Mouse (Mus musculus): ENCODE data around the gene Rnft1. TPM values are rescaled to one million over a fixed set of nuclear protein-coding genes. Genes with fewer than 3 reads are reported as not detected.
"Not testable (repeated sequence)": the region's sequence is repeated elsewhere in the genome, so short reads cannot be mapped to it uniquely, and the experiment has no call there.

The Rnft1 gene
- polyA plus RNA-seq (2017; shearing (Covaris generic)) = 10 to 100 TPM; 54.8 to 62.4 (median 55.9) TPM

DNA sequence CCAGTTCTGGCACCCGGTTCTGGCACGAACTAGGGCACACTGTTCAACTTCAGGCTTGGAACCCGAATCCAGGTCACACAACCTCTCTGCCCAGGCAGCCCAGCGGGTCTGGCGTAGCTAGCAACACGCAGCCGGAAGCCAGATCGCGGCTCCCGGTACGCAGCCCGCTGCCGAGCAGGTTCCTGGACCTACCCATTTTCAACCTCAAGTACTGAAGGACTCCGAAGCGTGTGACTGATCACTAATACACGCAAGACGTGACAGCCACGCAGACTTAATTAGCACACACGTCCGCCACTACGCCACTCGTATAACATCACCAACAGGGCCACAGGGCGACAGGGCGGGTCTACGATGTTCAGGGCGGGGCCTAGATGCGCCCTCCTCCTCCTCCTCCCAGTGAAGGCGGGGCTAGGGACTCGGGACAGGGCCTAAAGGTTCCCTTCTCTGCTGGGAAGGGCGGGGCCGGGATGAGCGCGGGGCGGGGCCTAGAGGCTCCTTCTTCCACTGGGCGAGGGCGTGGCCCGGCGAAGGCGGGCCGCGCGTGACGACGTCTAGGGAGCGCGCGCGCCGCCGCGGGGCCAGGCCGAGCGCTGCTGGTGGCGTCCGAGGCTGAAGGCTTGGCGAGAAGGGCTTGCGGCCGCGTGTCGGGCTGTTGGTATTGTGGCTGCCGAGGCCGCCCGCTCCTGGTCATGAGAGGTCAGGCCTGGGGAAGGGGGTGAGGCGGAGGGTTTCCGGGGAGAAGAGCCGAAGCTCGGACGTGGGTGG lies at the start of gene Rnft1:
TSS of gene Rnft1 (plus strand) at position 557 of the 768 bp plus-strand sequence.
- peak; percentile 93 for ATAC-seq

DNA sequence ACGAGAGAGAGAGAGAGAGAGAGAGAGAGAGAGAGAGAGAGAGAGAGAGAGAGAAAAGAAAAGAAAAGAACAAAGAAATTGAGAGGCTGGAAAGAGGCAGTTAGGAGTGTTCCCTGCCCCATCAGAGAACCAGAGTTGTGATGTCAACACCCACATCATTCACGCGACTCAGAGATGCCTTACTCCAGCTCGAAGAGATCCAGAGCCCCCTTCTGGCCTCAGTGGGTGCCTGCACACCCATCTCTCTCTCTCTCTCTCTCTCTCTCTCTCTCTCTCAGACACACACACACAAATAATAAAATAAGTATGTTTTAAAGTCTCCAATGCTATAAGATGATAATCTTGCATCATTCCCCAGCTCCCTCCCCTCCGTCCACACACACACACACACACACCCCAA lies 47.6 kb upstream of the Rnft1 start:
- ATAC-seq = peak; percentile 52

DNA sequence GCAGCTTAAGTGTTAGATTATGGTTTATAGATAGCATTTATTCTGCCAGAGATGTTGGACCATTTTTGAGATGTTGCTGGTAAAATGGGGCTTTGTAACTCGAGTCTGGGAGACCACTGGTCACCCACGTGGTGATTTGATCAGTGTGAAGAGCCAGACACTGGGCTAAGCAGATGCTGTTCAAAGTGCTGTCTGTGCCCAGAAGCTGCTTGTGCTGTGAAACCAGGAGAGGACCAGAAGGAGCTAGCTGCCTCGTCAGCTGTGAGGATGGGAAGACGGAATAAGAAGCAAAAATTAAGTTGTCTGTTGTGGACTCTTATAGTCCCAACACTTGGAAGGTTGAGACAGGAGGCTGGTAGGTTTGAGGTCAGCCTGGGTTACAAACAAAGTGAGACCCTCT lies 46.2 kb upstream of the Rnft1 start:
- no peak for ATAC-seq

DNA sequence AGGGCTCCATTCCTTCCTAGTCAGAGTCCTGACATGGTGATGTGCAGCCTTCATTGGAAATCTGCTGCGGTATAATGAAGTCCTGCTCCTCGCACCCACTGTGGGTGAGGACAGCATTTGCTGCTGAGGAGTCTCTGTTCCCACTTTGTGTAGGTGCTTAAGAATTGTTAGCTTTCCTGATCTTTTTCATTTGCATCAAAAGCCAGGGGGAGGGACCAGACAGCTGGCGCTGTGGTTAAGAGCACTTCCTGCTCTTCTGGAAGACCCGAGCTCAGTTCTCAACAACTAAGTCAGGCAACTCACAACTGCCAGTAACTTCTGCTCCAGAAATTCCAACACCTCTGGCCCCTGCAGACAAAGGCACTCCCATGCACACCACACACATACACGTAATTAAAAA lies 43.7 kb upstream of the Rnft1 start:
- no peak for ATAC-seq

DNA sequence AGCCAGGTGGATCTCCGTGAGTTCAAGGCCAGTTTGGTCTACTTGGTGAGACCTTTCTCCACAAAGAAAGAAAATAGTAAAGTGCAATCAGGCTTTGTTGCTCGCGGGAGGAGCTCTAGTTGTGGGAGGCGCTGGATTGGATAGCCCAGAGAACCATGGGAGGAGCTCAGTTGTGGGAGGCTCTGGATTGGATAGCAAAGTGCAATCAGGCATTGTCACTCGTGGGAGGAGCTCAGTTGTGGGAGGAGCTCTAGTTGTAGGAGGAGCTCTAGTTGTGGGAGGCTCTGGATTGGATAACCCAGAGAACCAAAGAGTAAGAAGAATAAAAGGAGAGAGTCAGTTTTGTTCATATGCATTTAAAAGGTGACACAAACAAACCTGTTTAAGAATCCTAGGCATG lies 30.5 kb upstream of the Rnft1 start:
- no peak for ATAC-seq

DNA sequence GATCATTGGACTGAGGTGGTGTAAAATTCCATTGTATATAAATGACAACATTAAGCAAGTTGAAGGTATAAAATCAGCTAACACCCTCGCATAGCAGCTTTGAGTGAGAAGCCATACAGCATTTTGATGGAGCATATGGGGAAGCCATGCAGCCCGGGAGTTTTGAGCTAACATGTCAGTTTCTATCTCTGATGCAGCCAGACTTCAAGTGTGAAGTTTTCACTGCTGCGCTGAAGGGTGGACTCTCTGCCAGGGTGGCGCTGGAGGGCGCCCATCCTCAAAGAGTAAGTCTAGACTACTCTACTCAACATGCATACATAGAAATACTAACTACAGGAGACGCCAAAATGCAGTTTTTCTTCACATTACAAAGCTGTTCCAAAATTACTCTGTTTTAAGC lies 26.9 kb upstream of the Rnft1 start:
- no peak for ATAC-seq

DNA sequence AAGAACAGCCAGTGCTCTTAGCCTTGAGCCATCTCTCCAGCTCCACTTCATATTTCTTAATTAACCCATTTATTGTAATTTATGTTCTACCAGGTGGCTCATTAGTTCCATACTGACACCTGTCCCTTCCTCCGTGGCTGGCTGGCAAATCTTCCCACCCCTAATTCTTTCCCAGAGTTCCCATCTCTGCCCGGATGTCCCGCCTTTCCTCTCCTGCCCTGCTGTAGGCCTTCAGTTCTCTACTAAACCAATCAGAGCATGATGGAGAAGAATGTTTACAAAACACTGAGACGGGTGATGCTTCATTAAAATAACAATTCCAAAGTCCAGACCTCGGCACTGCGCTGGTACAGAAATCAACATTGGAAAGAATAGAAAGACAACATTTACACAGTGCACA lies 25.6 kb upstream of the Rnft1 start:
- no peak for ATAC-seq

DNA sequence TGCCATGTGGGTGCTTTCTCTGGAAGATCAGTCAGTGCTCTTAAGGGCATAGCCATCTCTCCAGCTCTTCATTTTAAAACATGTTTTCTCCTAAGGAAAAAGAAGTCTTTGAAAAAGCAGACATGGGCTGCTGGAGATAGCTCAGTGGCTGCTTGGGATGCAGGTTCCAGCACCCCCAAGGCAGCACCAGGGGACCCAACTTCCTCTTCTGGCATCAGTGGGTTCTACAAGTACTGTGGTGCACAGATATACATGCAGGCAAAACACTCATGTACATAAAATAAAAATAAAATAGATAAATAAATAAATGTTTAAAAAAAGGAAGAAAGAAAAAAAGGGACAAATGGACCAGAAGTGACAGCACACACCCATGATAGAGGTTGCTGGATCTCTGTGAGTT lies 21.9 kb upstream of the Rnft1 start:
- ATAC-seq = no peak

DNA sequence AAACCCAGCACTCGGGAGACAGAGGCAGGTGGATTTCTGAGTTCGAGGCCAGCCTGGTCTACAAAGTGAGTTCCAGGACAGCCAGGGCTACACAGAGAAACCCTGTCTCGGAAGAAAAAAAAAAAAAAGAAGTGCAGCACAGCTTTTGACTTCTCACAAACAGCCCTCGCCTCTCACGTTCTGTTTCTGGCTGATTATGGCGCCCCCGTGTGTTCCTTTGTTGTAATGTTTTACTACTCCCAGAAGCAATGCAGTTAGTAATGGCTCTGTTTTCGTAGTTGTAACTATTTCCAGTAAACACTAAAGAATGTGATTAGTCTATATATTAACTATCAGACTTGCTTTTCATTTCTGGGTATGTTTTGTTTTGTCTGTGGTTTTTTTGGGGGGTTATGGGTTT lies 20.2 kb upstream of the Rnft1 start:
- ATAC-seq = not testable (repeated sequence)

DNA sequence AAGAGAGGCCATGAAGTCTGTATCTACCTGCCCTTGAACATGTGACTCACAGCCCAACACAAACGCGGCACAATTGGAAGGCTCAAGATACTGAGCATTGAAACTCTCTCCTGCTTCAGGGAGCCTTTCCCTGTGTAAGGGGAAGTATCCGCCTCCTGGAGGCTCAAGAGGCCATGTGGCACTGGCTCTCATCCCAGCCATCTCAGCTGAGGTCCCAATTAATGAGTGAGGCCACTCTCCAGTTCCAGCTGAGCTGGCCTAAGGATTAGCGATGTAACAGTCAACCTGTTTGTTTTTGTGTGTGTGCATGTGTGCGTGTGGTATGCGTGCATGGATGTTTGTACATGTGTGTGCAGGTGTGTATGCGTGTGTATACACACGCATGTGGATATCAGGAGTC lies 16.1 kb upstream of the Rnft1 start:
- ATAC-seq = no peak

DNA sequence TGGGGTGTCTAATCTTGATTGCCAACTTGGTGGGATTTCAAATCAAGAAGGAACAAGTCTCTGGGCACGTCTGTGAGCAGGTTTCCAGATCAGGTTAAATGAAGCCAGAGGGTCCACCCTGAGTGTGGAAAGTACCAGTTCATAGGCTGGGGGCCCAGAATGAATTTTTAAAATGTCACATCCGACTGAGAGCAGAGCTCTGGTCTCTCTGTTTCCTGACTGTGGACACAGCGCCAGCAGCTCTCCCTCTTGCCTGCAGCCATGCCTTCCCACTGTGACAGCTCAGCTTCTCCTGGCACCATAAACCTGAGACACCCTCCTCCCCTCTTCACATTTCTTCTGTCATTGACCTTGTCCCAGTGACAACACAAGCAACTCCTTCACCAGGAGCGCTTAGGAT lies 15.5 kb upstream of the Rnft1 start:
- ATAC-seq = no peak

DNA sequence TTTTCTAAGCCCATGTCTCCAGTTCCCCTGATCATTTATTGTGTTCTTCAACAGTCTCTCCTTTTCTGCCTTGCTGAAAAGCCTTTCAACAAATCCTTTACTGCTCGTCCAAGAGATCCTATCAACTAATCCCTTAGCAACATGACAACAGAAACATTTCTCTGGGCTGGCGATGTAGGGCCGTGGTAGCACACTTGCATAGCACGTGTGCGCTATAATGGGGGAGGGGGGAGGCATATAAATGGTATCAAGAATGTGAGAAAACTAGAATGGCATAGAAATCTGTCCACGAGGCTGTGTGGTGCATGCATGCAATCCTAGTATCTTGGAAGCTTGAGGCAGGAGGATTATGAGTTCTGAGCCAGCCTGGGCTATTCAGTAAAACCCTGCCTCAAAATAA lies 12.7 kb upstream of the Rnft1 start:
- no peak for ATAC-seq

DNA sequence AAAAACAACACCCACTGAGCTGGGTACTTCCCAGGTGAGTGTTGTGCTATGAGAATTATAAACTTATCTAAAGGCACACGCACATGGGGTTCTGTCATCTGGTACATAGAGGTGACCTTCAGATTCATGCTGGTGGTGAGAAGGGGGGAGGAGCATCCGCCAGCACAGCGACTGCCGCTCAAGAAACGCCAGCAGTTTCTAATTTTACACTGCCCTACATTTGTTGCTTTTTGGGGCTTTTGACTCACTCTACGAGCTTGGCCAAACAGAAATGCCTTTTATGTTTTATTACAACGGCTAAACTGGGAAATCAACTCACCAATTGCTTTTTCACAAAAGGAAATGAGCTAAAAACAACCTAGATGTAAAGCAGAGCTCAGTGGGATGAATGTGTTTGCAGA lies 11.7 kb upstream of the Rnft1 start:
- peak; percentile 48 for ATAC-seq

DNA sequence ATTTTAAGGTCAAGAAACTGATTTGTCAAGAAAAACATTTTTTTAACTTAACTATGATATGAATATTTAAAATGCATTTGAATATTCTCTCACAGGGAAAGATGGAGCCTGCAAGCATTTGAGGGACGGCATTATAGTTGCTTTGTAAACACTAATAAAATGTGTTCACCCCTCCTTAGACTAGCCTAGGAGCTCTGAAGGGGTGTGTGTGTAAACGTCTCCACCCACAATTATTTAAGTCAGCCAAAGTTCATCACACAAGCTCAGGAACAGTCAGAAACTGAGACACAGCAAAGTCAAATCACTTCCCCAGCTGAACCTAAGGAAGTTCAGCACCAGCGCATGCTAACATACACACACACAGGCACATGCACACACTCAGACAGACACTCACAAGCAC lies 10.9 kb upstream of the Rnft1 start:
- ATAC-seq = no peak

DNA sequence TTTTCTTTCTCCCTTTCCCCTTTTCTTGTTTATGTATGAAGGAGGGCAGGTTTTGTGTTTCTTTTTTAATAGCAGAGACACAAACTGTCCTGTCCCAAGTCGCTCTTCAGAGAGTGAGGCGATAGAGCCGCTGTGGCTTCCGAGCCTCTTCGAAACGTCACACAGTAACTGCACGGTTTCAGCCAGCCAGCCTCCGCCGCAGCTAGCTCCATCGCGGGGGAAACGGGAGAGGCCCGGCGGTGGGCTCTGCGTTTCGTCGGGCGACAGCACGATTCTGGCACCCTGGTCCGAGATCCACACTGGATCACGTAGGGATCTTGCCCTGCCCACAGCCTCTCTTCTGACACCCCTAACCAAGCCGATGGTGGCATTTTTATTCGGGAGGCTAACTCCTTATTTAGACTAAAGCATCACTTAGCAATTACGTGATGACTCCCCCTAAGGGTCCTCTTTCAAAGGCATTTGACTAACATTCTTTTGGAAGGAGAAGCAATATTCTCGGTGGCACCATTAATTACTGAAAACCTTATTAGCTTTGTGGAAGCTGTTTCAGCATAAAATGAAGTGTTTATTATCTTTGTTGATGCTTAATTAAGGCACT lies 553 bp downstream of the Rnft1 start:
- ATAC-seq = peak; percentile 18

DNA sequence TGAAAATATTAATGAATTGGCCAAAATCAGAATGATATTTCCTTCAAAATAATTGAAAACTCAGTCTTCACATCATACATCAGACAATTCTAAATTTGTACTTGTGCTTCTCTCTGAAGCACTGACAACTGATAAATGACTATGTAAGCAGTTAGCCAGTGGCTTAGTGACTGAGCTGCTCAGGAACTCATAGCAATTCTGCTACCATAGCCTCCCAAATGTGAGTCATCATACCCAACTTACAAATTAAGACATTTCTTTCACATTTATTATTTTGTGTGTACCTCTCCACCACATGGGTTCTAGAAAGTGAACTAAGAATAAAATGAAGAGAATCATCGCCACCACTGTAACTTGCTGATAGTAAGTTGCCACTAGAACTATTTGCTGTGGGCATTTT lies 6.3 kb downstream of the Rnft1 start:
- no peak for ATAC-seq

DNA sequence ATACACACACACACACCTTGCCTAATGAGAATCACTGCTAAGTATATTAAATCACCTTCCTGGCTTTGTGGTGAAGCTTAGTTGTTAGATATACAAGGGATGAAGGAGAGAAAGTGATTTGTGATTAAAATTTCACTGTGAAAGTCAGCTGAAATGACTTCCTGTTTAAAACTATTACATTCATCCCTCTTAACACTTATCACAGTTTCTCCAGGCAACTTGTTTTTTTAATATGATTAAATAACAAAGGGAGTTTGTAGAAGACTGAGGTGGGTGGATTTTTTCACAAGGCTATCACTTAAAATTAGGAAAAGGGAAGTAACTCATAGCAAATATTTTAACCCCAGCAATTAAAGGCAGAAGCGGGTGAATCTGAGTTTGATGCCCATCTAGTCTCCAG lies 12.9 kb downstream of the Rnft1 start:
- no peak for ATAC-seq

DNA sequence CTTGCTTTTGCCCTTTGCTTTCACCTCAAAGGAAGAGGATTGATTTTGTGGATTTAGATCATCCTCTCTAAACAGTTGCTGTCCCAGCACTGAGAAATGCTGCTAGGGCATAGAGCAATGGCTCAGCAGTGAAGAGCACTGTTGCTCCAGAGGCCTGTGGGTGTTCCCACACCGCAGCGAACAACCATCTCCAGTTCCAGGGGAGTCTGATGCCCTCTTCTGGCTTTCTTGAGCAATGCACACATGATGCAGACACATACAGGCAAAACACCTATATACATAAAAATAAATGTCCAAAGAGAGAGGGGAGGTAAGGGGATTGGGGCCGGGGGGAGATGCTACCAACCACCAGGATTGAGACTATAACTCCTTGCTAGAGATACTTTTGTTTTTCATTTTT lies 13.5 kb downstream of the Rnft1 start:
- no peak for ATAC-seq

DNA sequence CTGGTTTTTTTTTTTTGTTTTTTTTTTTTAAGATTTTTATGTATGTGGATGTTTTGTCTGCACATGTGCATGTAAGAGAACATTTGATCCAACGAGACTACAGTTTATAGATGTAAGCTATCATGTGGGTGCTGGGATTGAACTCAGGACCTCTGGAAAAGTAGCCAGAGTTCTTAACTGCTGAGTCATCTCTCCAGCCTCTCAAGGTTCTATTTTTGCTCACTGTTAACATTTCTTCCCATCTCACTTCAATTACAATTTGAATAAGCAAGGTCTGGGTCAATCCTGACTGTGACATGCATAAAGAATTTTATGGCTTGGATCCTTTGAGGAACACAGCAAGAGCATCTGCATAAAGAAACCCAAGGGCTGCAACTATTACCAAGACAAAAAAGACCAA lies 16.3 kb downstream of the Rnft1 start:
- no peak for ATAC-seq

DNA sequence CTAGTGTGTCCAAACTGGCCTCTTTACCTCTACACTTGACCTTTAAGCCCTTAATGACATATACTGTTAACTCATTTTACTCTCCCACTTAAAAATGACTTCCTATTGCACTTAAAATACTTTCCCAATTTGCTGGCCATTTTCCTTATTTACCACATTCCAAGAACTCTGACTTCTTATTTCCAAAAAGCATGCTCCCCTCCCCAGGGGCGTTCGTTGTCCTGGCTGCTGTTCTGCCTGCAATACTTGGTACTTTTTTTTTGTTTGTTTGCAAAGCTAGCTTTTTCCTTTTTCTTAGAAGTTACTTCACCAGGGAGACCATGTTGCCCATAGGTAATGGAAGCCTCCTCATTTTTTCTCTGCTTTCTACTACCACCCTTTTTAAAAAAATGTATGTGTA lies 18.7 kb downstream of the Rnft1 start:
- ATAC-seq = no peak

DNA sequence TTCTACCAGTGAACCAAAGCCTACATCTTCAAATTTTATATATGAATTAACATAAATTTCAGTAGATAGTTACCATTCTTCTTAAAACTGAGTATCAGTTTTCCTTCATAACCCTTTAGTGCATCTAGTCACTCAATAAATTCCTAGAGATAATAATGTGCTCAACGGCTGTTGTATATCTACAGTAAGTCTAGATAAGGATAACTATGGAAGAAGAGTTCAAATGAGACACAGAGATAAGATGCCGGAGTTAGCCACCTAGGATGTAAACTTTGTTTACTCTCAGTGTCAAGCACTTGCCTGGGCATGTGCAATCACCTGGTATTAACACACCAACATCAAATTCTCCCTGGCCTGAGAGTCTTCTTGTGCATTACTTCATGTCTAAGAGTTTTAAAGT lies 22.9 kb downstream of the Rnft1 start:
- ATAC-seq = no peak

DNA sequence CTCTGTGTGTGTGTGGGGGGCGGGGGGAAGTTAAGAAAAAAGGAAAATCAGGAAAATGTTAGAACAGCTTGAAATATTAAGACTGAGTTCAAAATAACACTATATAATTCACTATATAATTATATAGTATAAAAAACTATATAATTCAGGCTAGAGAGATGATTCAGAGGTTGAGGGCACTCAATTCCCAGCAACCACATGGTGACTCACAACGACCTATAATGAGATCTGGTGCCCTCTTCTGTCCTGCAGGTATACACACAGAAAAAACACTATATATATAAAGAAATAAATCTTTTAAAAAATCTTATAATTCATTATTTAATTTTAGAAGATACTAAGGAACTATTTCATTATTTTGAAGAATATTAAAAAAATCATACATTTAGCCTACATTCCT lies 23.5 kb downstream of the Rnft1 start:
- ATAC-seq = no peak

DNA sequence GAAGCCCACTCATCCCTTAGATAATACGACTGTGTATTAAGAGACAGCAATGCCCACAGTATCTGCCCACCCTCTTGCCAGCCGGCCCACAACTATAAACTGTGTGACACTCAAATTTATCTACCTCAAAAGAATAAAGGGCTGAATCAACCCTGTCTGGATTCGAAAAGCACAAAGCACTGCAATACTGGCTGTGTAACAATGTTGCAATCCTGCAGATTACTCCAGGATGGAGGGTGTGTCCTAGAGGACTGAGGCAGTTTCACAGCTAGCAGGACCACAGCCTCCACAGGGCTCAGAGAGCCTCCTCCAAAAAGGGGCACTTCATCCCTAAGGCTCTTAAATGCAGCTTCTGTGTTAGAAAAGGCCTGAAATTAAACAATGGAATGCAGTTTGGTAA lies 32.2 kb downstream of the Rnft1 start:
- ATAC-seq = no peak

DNA sequence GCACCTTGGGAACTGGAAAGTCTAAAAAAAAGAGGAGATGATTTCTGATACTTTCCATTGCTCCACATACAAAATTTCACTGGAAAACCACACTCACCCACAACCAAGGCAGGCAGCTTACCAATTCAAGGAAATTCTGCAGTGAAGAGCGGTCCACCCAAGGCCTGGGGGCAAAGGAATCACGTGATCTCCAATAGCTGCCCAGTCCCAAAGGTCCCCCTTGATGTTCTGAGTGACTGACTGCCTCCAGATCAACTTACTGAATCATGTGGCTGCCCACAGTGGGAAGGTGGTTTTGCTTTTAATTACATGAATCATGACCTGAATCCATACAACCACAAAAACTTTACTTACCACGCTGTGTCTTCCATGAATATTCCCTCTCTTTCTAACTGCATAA lies 32.8 kb downstream of the Rnft1 start:
- no peak for ATAC-seq

DNA sequence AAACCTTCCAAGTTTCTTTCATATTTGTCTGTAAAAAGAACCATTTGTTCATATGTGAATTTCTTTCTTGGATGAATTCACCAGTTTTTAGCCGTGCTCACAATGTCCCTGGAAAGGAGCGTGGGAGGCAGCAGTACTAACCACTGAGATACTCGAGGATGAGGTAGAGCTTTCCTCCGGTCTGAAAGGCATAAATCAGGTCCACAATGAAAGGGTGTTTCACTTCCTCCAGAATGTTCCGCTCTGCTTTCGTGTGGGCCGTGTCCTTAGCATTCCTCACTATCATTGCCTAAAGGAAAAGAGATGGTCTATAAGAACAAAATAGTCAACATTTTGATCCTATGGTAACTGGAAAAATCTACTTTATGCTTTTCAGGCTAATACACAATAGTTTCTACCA lies 35.3 kb downstream of the Rnft1 start:
- no peak for ATAC-seq
